Mouse (Mus musculus): ENCODE measurements at regions not wholly inside any gene's neighbourhood (a gene's known extent, or its start where the extent isn't known, plus 50 kb on each side); places are given as distances from the start of the nearest gene placed in this dataset.

DNA sequence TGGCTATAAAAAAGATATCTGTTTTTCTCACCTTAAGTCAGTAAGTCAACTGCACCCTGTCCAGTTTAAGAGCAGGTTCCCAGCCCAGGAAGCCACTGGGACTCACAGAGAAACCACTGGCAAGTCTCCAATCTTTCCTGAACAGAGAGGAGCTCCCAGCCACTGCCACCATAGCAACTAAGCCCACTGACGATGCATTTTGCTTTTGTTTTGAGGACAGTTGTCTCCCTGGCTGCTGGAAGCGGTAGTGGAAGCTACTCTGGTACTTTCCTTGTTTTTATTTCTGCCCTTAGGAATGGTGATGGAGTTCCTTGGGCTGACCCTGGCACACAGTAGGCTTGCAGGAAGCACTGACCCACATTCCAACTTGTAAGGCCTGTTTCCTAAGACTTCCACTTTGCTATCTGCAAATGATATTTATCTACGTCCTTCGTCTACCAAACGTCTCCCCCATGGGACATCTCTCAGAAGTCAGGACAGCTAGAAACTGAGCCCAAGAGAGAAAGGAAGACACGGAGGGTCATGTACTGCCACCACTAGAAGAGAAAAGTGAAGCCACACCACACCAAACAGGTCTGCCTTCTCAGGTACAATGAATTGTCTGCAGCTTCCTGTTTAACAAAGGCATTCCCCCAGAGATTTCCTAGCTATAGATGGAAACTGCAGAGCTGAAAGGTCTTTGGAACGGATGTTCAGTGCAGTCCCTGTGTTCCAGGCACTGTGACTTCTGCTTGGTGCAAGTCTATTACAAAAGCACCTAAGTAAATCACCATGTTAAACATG, 125.7 kb upstream of the Fmo9 start:
- DNase-seq (ENCODE audit: low read depth, low spot score): peak; percentile 7

- DNase-seq (ENCODE audit: low read depth, low spot score): no peak
Measured at GRCm38 (mm10) chr1:166811341-166812071, 129.9 kb upstream of the Fmo9 start.

- DNase-seq (ENCODE audit: low read depth, low spot score): no peak
Measured at GRCm38 (mm10) chr1:166812072-166812461, 130.4 kb upstream of the Fmo9 start.

DNA sequence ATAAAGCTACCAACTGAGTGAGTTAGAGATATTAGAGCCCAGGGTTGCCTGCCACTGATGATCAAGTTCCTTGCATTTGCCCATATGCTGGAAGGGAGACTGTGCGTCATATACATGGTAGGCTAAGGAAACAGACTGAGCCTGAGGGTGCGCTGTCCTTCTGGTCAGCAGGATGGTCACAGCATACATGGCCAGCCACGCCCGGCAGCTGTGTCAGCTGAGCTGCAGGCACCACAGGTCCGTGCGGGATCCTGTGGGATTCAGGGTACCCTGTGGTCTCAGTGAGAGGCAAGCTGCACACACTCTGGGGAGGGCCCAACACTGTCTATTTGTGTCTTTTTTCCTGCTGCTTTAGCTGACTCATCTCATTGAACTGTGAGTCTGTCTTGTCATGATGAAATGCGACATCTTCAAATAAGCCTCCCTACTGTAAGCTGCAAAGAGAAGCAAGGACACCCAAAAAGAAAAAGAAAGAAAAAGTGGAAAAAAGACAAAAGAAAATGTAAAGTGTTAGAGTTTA, 131.3 kb upstream of the Fmo9 start:
- DNase-seq (ENCODE audit: low read depth, low spot score): no peak

GRCm38 (mm10) chr1:166817927-166818326, 136.3 kb upstream of the Fmo9 start:
- no peak for DNase-seq (ENCODE audit: low read depth, low spot score)

- no peak for DNase-seq (ENCODE audit: low read depth, low spot score)
Measured at GRCm38 (mm10) chr1:166818682-166819081, 137.0 kb upstream of the Fmo9 start.

GRCm38 (mm10) chr1:166819420-166819819, 137.8 kb upstream of the Fmo9 start:
- peak; percentile 20 for DNase-seq (ENCODE audit: low read depth, low spot score)

- DNase-seq (ENCODE audit: low read depth, low spot score): no peak
Measured at GRCm38 (mm10) chr1:166820050-166820449, 138.4 kb upstream of the Fmo9 start.

DNA sequence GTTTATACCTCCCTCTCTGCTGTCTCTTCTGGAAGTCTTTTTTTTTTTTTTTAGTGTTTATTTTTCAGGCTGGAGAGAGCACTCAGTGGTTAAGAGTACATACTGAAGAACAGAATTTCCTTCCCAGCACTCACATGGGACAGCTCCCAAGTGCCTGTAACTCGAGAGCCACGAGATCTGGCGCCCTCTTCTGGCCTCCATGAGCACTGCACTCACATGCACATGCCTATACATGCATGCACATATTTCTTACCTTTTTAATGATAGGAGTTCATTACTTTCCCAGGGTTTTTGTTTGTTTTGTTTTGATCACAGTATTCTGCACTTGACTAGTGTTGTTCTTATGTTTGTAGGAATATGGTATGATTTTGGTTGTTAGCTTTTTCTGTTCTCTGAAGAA, 139.5 kb upstream of the Fmo9 start:
- no peak for DNase-seq (ENCODE audit: low read depth, low spot score)

- no peak for DNase-seq (ENCODE audit: low read depth, low spot score)
Measured at GRCm38 (mm10) chr1:166837299-166837698, 155.7 kb upstream of the Fmo9 start.

DNA sequence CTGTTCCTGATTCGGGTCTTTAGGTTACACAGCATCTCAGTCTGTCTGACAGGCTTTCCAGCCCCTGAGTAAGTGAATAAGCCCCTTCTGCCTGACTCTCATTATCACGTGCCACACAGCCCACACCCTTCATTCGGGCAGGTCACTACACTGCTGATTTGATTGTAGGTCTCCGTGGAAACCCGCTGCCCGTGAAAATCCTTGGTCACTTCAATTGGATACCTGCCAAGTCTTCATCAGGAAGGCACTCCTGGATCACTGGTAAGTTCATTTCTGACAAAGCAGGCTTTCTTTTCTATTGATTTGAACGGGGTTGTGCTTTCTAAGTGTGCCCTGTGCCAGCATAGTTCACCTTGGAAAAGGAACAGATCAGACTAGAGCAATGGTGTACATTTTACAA, 158.2 kb upstream of the Fmo9 start:
- DNase-seq (ENCODE audit: low read depth, low spot score): no peak

GRCm38 (mm10) chr1:166843397-166843877, 157.8 kb upstream of the Fam78b start:
- DNase-seq (ENCODE audit: low read depth, low spot score): no peak

DNA sequence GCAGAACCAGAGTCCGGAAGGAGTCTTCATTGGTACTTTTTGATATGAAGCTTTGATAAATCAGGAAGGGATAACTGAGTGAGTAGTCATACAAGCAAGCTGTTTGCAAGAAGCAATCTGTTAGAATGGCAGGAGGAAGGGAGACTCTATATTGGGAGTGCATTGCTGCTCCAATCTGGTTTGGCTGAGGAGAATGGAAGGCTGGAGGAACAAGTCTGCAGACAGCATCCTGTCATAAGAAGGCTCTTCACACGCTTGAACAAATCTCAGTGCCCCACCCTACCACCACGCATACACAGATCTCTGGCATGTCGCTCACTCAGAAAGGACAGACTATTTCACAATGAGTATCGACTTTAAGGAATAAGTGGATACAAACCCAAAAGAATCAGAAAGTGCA, 154.7 kb upstream of the Fam78b start:
- DNase-seq (ENCODE audit: low read depth, low spot score): no peak

DNA sequence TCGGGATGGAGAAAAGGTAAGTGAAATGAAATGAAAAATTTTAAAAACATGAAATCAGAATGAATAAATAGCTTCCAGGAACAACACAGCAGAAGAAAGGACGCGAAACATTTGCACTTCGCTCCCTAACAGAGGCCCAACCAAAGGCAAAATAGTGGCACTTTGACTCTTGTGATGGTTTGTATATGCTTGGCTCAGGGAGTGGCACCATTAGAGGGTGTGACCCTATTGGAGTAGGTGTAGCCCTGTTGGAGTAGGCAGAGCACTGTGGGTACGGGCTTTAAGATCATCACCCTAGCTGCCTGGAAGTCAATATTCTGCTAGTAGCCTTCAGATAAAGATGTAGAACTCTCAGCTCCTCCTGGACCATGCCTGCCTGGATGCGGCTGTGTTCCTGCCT, 154.0 kb upstream of the Fam78b start:
- no peak for DNase-seq (ENCODE audit: low read depth, low spot score)

GRCm38 (mm10) chr1:166848015-166848535, 153.1 kb upstream of the Fam78b start:
- DNase-seq (ENCODE audit: low read depth, low spot score): no peak

GRCm38 (mm10) chr1:166855988-166856387, 145.2 kb upstream of the Fam78b start:
- DNase-seq (ENCODE audit: low read depth, low spot score): no peak

- no peak for DNase-seq (ENCODE audit: low read depth, low spot score)
Measured at GRCm38 (mm10) chr1:166866256-166866655, 135.0 kb upstream of the Fam78b start.

- DNase-seq (ENCODE audit: low read depth, low spot score): no peak
Measured at GRCm38 (mm10) chr1:166871258-166871657, 130.0 kb upstream of the Fam78b start.

DNA sequence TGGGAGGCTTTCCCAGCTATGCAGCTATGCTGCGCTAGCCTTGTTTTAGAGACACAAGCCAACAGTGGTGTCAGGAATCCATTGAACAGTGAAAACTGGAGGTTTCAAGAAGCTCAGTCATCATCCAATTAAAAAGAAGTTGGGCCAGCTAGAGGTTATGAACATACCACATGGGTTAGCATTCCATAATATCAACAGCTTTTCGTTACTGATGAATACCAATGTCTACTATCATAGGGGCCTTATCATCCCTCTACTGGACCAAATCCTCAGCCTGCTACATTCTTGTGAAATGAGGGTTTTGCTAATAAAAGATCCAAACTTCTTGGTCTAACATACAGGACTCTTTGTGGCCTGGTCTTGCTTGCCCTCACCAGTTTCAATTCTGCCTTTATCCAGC, 124.8 kb upstream of the Fam78b start:
- no peak for DNase-seq (ENCODE audit: low read depth, low spot score)

- DNase-seq (ENCODE audit: low read depth, low spot score): no peak
Measured at GRCm38 (mm10) chr1:166883215-166883614, 118.0 kb upstream of the Fam78b start.

GRCm38 (mm10) chr1:166895945-166896344, 105.3 kb upstream of the Fam78b start:
- DNase-seq (ENCODE audit: low read depth, low spot score): no peak

GRCm38 (mm10) chr1:166898741-166899140, 102.5 kb upstream of the Fam78b start:
- no peak for DNase-seq (ENCODE audit: low read depth, low spot score)

DNA sequence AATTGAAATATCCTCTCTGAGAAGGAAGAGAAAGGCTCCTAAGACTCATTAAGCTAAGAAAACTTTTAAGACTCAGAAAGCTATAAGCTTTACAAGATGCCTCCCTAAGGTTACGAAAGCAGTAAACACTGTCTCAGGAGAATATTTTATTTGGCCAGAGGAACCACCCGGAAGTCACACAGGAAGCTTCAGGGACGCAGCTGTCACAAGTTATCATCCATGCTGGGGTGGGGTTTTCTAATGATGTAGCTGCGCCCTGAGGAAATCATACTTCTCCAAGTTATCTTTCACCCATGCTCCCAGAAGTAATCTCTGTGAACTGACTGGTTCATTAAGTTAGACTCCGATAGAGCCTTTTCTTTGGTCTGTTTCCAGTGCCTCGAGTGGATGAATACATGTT, 102.0 kb upstream of the Fam78b start:
- DNase-seq (ENCODE audit: low read depth, low spot score): no peak

Measured in skeletal muscle tissue, adult 2 months (tissue).